Mouse (Mus musculus) embryo, embryonic 10 days (tissue): ENCODE measurements around the gene Filip1l.

ENCODE experiments used
- DNase-seq: peaks from one replicate; pipeline ENCODE4 v3.0.0-alpha.2; 2015; ENCODE audit warnings: low spot score

Filip1l gene

GRCm38 (mm10) chr16:57484043-57484795, 131.3 kb downstream of the Filip1l start:
- no peak for DNase-seq

DNA sequence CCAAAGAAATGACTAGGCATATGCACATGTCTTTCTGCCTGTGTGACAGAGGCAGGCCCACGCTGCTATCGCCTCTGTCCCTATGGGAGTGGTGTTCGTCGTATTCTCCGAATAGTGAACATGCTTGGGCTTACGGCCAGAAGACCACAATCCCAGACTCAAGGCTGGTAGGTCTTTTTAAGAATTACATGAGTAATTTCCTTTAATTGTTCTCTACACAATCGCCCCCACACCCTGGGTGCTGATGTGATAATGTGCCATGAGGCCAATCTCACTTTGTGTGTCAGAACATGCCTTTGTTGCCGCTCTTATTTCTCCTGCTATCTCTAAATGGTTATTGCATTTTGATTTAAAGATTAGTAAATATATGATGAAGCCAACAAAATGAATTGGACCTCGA, 132.4 kb downstream of the Filip1l start:
- no peak for DNase-seq

- no peak for DNase-seq
Measured at GRCm38 (mm10) chr16:57486266-57486665, 133.4 kb downstream of the Filip1l start.

DNA sequence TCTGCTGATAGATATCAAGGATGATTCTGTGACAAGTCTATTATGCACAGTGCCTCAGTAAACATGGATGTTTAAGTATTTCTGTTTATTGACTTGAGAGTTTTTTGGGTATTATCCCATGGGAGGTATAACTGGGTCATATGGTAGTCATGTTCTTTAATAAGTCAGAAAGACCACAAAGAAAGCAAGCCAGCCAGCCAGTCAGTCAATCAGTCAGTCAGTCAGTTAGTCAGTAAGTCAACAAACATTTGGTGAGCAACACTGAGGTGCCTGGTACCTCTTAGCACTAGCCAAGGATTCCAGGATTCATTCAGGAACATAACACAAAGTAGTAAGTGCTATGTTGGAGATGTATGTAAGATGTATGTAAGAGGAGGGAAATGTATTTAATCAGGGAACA, 135.8 kb downstream of the Filip1l start:
- DNase-seq = no peak

DNA sequence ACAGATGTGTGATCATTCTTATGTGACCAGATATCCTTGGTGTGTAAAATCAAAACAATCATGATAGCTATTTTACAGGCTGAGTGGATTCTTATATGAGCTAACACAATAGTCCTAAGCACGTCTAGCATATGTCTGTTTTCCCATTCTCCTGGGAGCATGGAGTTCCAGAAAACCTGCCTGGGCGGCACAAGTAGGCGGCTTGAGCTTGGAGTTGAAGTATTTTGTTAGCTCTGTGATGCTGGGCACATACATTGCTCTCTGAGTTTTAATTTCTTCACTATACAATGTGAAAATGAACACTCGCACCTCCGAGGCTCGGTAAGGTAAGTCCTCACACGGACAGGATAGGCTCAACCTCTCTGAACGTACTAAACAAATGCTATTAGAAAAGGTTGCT, 137.8 kb downstream of the Filip1l start:
- DNase-seq = no peak

GRCm38 (mm10) chr16:57491853-57492252, 139.0 kb downstream of the Filip1l start:
- no peak for DNase-seq

DNA sequence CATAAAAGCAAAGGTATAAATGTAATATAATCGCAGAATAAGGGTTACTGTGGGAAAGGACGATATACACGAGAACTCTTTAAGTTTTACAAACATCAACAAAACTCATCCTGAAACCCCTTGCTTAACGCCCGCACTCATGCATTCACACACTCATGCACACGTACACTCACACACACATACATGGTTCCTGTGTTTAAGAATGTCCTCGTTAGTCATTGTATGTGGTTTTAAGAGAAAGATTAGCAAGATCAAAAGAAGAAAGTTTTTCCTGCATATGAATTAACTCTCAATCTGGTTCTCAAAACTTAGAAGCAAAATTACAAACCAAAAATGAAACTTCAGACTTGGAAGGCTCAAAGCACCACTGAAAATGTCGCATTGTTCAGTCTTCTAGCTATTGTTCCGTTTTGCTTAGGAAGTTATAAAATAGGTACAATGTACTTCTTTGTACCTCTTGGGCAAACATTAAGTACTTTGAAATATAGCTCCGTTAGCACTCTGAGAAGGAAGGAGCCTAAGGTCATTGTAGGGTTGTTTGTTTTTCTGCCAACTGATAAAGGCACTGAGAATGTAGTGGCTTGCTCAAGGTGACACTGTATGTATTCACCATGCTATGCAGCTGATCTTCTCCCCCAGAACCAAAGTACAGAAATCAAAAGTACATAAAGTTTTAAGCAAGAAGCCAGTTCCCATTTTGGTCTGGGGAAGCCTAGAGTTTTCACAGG, 142.7 kb downstream of the Filip1l start:
- DNase-seq = no peak

DNA sequence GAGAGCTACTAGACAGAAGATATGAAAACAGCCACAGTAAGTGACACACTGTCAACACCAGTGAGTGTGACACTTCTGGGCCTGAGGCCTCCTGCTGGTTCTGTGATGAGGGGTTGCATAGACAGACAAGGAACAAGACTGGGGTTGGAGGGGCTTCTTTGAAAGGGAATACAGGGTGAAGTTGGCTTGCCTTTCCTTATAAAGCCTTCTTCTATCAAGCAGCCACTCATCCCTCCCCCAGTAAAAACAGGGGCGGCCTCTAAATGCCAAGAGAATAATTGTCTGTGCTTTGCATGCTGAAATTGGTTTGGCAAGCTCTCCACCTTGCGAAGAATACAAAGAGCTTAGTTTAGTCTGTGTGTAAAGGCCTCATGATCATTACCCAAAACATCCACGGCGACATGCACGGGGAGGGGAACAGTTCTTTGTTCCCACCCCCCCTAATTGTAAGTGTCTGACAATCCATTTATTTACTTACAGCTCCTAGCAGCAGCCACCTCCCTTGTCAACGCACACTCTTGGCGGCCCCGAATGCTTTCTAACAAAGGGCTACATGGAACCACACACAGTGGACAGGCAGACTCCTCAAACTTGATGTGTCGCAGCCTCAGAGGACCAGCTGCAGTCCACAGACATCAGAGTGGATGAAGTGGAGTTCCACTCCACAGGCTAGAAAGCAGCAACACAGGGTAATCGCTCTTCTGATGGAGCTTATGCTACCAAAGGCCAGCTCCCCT, 143.7 kb downstream of the Filip1l start:
- DNase-seq = no peak

DNA sequence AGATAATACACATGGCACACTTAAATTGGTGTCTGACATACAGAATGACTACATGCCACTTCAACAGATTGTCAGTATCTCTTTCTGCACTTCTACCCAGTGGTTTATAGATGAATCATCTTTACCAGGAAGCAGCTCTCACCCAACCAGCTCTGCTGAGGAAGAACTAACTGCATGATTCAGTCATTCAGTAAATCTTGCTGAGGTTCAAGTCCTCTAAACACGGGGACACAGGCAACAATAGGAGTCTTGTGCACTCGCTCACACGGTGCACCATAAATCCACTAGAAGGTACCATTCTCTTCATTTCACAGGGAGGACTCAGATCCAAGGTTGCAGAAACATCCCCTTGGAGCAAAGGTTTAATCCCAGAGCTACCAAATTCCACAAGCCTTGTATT, 148.0 kb downstream of the Filip1l start:
- DNase-seq = no peak

- DNase-seq = peak; percentile 27
Measured at GRCm38 (mm10) chr16:57502230-57502629, 149.3 kb downstream of the Filip1l start.

- DNase-seq = no peak
Measured at GRCm38 (mm10) chr16:57502761-57503160, 149.9 kb downstream of the Filip1l start.

GRCm38 (mm10) chr16:57504728-57505127, 151.8 kb downstream of the Filip1l start:
- no peak for DNase-seq

DNA sequence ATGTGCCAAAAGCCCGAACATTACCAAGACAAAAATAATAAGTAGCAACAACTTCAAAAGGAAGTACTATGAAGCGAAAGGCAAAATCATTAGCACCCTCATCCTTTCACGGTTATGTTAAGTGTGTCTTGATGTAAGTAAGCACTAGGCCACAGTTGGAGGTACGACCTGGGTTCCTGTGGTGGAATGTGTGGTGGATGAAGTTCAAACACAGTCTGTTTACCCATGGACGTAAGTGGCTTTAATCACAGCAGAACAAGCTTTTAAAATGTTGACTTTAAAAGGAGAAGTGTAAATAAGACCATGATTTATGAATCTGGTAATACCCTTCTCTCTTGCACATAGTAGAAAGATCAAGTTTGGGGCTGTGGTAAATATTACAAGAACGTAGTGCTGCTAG, 153.2 kb downstream of the Filip1l start:
- no peak for DNase-seq

- no peak for DNase-seq
Measured at GRCm38 (mm10) chr16:57508351-57508750, 155.5 kb downstream of the Filip1l start.

- DNase-seq = no peak
Measured at GRCm38 (mm10) chr16:57509099-57509498, 156.2 kb downstream of the Filip1l start.

DNA sequence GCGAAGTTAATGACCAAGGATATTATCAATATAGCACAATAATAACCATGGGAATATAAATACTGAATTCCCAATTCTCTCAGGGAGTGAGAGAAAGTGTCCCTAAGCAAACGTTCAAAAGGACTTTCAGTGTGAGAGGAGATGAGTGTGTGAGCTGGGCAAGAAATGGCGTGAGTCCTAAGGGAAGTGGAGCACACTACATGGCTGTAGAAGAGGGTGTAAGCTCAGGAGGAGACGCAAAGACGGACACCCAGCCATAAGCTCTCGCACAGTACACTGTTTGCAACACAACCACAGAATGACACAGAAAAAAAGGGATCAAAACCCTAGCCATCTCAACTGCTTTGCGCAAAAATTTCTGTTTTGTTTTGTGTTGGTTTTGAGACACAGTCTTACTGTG, 160.7 kb downstream of the Filip1l start:
- DNase-seq = no peak

- DNase-seq = no peak
Measured at GRCm38 (mm10) chr16:57514371-57514770, 161.5 kb downstream of the Filip1l start.

GRCm38 (mm10) chr16:57515636-57516035, 162.7 kb downstream of the Filip1l start:
- no peak for DNase-seq

DNA sequence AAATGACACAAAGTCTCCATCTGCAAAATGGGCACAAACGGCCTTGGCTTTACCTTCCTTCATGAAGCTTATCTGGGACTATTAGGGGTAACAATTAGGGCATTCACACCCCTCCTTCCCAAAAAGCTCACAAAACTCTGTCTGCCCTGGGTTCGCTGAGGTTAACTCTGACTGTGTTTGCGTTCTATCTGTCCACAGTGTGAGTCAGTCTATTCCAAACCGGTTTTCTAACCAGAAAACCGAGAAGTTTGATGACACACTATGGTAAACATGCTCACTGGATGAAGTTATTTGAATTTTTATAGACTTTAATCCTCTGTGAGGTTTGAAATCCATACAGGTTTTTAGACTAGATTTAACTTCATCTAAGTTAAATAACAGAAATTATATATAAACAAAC, 172.2 kb downstream of the Filip1l start:
- DNase-seq = no peak

DNA sequence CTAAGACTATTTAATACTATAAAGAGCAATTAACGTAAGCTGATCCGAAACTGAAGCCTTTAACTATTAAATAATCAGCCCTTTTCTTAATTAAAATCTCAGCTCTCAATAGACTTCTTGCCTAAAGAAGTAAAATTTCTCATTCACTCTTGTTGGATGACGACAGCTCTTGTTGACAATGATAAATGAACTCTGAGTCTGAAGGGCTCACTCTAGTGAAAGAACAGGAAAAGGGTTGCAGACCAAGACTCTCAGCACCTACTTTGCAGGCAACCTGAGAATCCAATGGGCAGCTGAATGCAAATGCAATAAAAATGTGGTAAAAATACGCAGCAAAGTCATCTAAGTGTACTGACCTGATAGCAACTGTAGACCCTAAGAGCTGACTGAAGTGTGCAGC, 172.6 kb downstream of the Filip1l start:
- no peak for DNase-seq

- DNase-seq = no peak
Measured at GRCm38 (mm10) chr16:57526893-57527292, 174.0 kb downstream of the Filip1l start.

GRCm38 (mm10) chr16:57528457-57528856, 175.6 kb downstream of the Filip1l start:
- no peak for DNase-seq

- no peak for DNase-seq
Measured at GRCm38 (mm10) chr16:57530547-57530946, 177.7 kb downstream of the Filip1l start.
